Mouse (Mus musculus) CH12.LX (cell line): Measurements from ENCODE around the gene Rpp14. TPM values are rescaled to one million over a fixed set of nuclear protein-coding genes. Genes with fewer than 3 reads are reported as not detected.

Experiments used
- DNase-seq: peaks from one replicate; pipeline ENCODE4 v3.0.0-alpha.2; 2013; ENCODE audit errors: extremely low read depth
- H3K27ac ChIP-seq: 2 replicates; pipeline ENCODE4 v1.5.1; 2012; ENCODE audit warnings: low read depth, mild to moderate bottlenecking, control low read depth, moderate library complexity; ENCODE audit not compliant: insufficient read depth
- H3K27me3 ChIP-seq: replicated peaks from 2 replicates; pipeline ENCODE3; 2012; ENCODE audit warnings: inconsistent platforms
- H3K36me3 ChIP-seq, 2 experiments: replicated peaks in 1 of 2; 2 replicates each; pipeline versions ENCODE3 to v1.6.1; 2012; ENCODE audit warnings: inconsistent platforms in 1 of 2, low read length in 1 of 2, mild to moderate bottlenecking in 1 of 2, mixed read lengths in 1 of 2, moderate library complexity in 1 of 2; ENCODE audit not compliant: control insufficient read depth in 1 of 2, insufficient read depth in 1 of 2
- H3K4me1 ChIP-seq, 2 experiments: 2 replicates each; pipeline ENCODE4 v1.6.1; 2012; ENCODE audit warnings: inconsistent platforms in 1 of 2, moderate library complexity in 1 of 2; ENCODE audit not compliant: insufficient read depth in 2 of 2, control insufficient read depth in 1 of 2
- H3K4me2 ChIP-seq: 2 replicates; pipeline ENCODE4 v1.6.1; 2012; ENCODE audit warnings: low read depth, mild to moderate bottlenecking, control low read depth; ENCODE audit not compliant: poor library complexity, insufficient read depth, severe bottlenecking
- H3K4me3 ChIP-seq, 3 experiments: fragments of 150-350 bp in 1 of 3; sonication (generic) in 1 of 3; replicated peaks in 1 of 3; 2 replicates each; pipeline versions ENCODE3 to v1.5.1; 2011 to 2012; ENCODE audit warnings: low read depth in 2 of 3, low read length in 2 of 3, mild to moderate bottlenecking in 2 of 3, moderate library complexity in 2 of 3, control low read depth in 1 of 3, improper control_type of control experiment in 1 of 3, inconsistent platforms in 1 of 3, mixed read lengths in 1 of 3; ENCODE audit not compliant: poor library complexity in 1 of 3
- H3K79me2 ChIP-seq: replicated peaks from 2 replicates; pipeline ENCODE4 v1.6.1; 2012; ENCODE audit warnings: mild to moderate bottlenecking, moderate library complexity; ENCODE audit not compliant: control insufficient read depth, poor library complexity, insufficient read depth, severe bottlenecking; ENCODE audit errors: extremely low read depth
- H3K9ac ChIP-seq: 2 replicates; pipeline ENCODE4 v1.6.1; 2012; ENCODE audit warnings: low read depth, mild to moderate bottlenecking, control low read depth, moderate library complexity; ENCODE audit not compliant: insufficient read depth
- H3K9me3 ChIP-seq: replicated peaks from 2 replicates; pipeline ENCODE3; 2012; ENCODE audit warnings: low read length, inconsistent platforms, mixed read lengths
- CHD1 ChIP-seq: IDR thresholded peaks from 2 replicates; pipeline ENCODE4 v1.6.1; 2012; ENCODE audit warnings: low read depth, low read length, improper control_type of control experiment, inconsistent platforms
- CHD2 ChIP-seq: IDR thresholded peaks from 2 replicates; pipeline ENCODE4 v1.6.1; 2011; ENCODE audit warnings: low read length, improper control_type of control experiment
- CTCF ChIP-seq, 2 experiments: IDR thresholded peaks in 1 of 2; conservative IDR thresholded peaks in 1 of 2; 2 replicates each; pipeline ENCODE4 v1.5.1; 2011 to 2012; ENCODE audit warnings: low read depth in 2 of 2, low read length in 2 of 2, improper control_type of control experiment in 1 of 2, inconsistent platforms in 1 of 2, mild to moderate bottlenecking in 1 of 2, moderate library complexity in 1 of 2
- ELF1 ChIP-seq: IDR thresholded peaks from 2 replicates; pipeline ENCODE4 v1.6.1; 2014; ENCODE audit warnings: low read depth, mild to moderate bottlenecking, inconsistent platforms, low read length, improper control_type of control experiment
- ETS1 ChIP-seq: conservative IDR thresholded peaks from 2 replicates; pipeline ENCODE4 v1.6.1; 2012; ENCODE audit warnings: low read depth, mild to moderate bottlenecking, inconsistent platforms, low read length, improper control_type of control experiment, moderate library complexity
- JUND ChIP-seq: conservative IDR thresholded peaks from 2 replicates; pipeline ENCODE4 v1.6.1; 2011; ENCODE audit warnings: low read depth, low read length, improper control_type of control experiment
- KAT2A ChIP-seq: IDR thresholded peaks from 2 replicates; pipeline ENCODE4 v1.6.1; 2012; ENCODE audit warnings: low read length, improper control_type of control experiment, inconsistent platforms; ENCODE audit not compliant: insufficient replicate concordance
- MAFK ChIP-seq: IDR thresholded peaks from 2 replicates; pipeline ENCODE4 v1.6.1; 2011; ENCODE audit warnings: low read length, improper control_type of control experiment; ENCODE audit not compliant: insufficient replicate concordance
- MAX ChIP-seq: IDR thresholded peaks from 2 replicates; pipeline ENCODE4 v1.6.1; 2011; ENCODE audit warnings: low read length, improper control_type of control experiment
- MAZ ChIP-seq: IDR thresholded peaks from 2 replicates; pipeline ENCODE4 v1.6.1; 2012; ENCODE audit warnings: low read depth, mild to moderate bottlenecking, inconsistent platforms, low read length, improper control_type of control experiment, moderate library complexity
- MEF2A ChIP-seq: IDR thresholded peaks from 2 replicates; pipeline ENCODE4 v1.6.1; 2014; ENCODE audit warnings: low read depth, mild to moderate bottlenecking, inconsistent platforms, low read length, improper control_type of control experiment, borderline replicate concordance
- MXI1 ChIP-seq: IDR thresholded peaks from 2 replicates; pipeline ENCODE4 v1.6.1; 2011; ENCODE audit warnings: mild to moderate bottlenecking, low read depth, low read length, improper control_type of control experiment
- MYC ChIP-seq: IDR thresholded peaks from 2 replicates; pipeline ENCODE4 v1.6.1; 2011; ENCODE audit warnings: low read depth, mild to moderate bottlenecking, improper control_type of control experiment, low read length
- NELFE ChIP-seq: IDR thresholded peaks from 2 replicates; pipeline ENCODE4 v1.6.1; 2011; ENCODE audit warnings: low read depth, low read length, improper control_type of control experiment
- NRF1 ChIP-seq: IDR thresholded peaks from 2 replicates; pipeline ENCODE4 v1.6.1; 2014; ENCODE audit warnings: low read depth, mild to moderate bottlenecking, inconsistent platforms, low read length, improper control_type of control experiment, moderate library complexity
- PAX5 ChIP-seq: IDR thresholded peaks from 2 replicates; pipeline ENCODE4 v1.6.1; 2012; ENCODE audit warnings: low read length, inconsistent platforms, mixed read lengths
- POLR2A ChIP-seq: IDR thresholded peaks from 2 replicates; pipeline ENCODE4 v1.6.1; 2011; ENCODE audit warnings: low read depth, mild to moderate bottlenecking, improper control_type of control experiment, low read length
- POLR2AphosphoS2 ChIP-seq: IDR thresholded peaks from 2 replicates; pipeline ENCODE4 v1.6.1; 2011; ENCODE audit warnings: low read depth, low read length, improper control_type of control experiment
- RCOR1 ChIP-seq: conservative IDR thresholded peaks from 2 replicates; pipeline ENCODE4 v1.6.1; 2012; ENCODE audit warnings: low read depth, mild to moderate bottlenecking, inconsistent platforms, low read length, improper control_type of control experiment
- SIN3A ChIP-seq: IDR thresholded peaks from 2 replicates; pipeline ENCODE4 v1.6.1; 2012; ENCODE audit warnings: low read length, improper control_type of control experiment, inconsistent platforms
- TBP ChIP-seq: conservative IDR thresholded peaks from 2 replicates; pipeline ENCODE4 v1.6.1; 2011; ENCODE audit warnings: low read depth, low read length, improper control_type of control experiment
- UBTF ChIP-seq: IDR thresholded peaks from 2 replicates; pipeline ENCODE4 v1.6.1; 2012; ENCODE audit warnings: low read depth, mild to moderate bottlenecking, inconsistent platforms, low read length, improper control_type of control experiment, moderate library complexity
- USF1 ChIP-seq: IDR thresholded peaks from 2 replicates; pipeline ENCODE4 v1.6.1; 2014; ENCODE audit warnings: low read depth, mild to moderate bottlenecking, inconsistent platforms, low read length, improper control_type of control experiment
- USF2 ChIP-seq: conservative IDR thresholded peaks from 2 replicates; pipeline ENCODE4 v1.6.1; 2011; ENCODE audit warnings: low read depth, low read length, improper control_type of control experiment
- ZC3H11A ChIP-seq: IDR thresholded peaks from 2 replicates; pipeline ENCODE4 v1.6.1; 2012; ENCODE audit warnings: low read depth, mild to moderate bottlenecking, inconsistent platforms, low read length, improper control_type of control experiment
- ZKSCAN1 ChIP-seq: IDR thresholded peaks from 2 replicates; pipeline ENCODE4 v1.6.1; 2012; ENCODE audit warnings: low read depth, inconsistent platforms, low read length, improper control_type of control experiment, borderline replicate concordance
- ZMIZ1 ChIP-seq: IDR thresholded peaks from 2 replicates; pipeline ENCODE4 v1.6.1; 2012; ENCODE audit warnings: low read depth, mild to moderate bottlenecking, inconsistent platforms, low read length, improper control_type of control experiment
- dilution Hi-C: fragments of 300-500 bp; cut with MboI; formaldehyde crosslinking; loops from 2 replicates; pipeline ENCODE4 v1.14.3; 2020; ENCODE audit warnings: low sequenced_read_pairs; ENCODE audit not compliant: extremely low pct_unique_long_range_greater_than_20kb, extremely low pct_ligation_motif_present
- in situ Hi-C: fragments of 300-500 bp; cut with MboI; formaldehyde crosslinking; loops from 3 replicates; pipeline ENCODE4 v1.14.3; 2019; ENCODE audit warnings: low sequenced_read_pairs, low pct_ligation_motif_present, low pct_unique_long_range_greater_than_20kb, mixed read lengths
- polyA plus RNA-seq: library from polyadenylated mRNA; unstranded; fragments of >175 nt; gene quantifications from 2 replicates; pipeline ENCODE4 v1.2.1, GENCODE M21; 2012; ENCODE audit warnings: low read depth; ENCODE audit not compliant: insufficient read length
- total RNA-seq, 2 experiments: library from RNA; depleted of rRNA; stranded (reverse); fragments of 300-350 nt in 1 of 2; fragments of >200 nt in 1 of 2; gene quantifications; 2 replicates each; pipeline ENCODE4 v1.2.3; 2012 to 2014

The Rpp14 gene
- total and polyA plus RNA-seq, 3 experiments: 32.4 to 140 (median 101) TPM

DNA sequence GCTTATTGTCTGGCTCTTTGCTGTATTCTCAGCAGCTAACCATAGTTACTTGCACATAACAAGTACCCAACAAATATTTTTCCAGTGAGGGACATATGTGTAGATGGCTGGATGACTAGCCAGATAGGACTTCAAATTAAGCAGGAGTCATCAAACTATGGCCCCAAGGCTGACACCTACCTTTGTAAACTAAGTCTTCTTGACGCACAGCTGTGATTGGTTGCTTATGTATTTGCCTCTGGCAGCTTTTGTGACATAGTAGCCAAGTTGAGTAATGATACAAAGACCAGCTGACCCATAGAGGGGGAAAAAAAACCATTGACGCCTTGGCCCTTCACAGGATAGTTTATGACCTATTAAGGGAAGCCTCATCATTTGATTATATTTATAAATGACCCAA, 38.0 kb upstream of the Rpp14 start:
- Histone ChIP-seq H3K27ac (no peak overlapping the region), H3K4me2 (no peak overlapping the region), H3K4me1 (peaks cover 22 to 66% of the 10 kb centered on the region in 2 experiments), H3K4me3 (no peak overlapping the region), H3K27me3 (no peaks in the 10 kb centered on the region), H3K79me2 (no peaks in the 10 kb centered on the region; the same call in 1 of the 2 replicates), H3K36me3 (peaks cover 19 to 47% of the 10 kb centered on the region in 2 experiments), H3K9me3 (no peaks in the 10 kb centered on the region), H3K9ac (peak overlapping the region; percentile 15)
- no peak for DNase-seq
- in situ Hi-C loops (loop anchor here (5.0 kb wide), 1 partner anchor 40 kb away; the partner anchor contains the start of gene Abhd6), dilution Hi-C loops (no loop called here)
- no peak for TF ChIP-seq SIN3A
- TF ChIP-seq MAX: no peak
- TF ChIP-seq RCOR1: no peak
- TF ChIP-seq ZKSCAN1: no peak
- TF ChIP-seq ELF1: no peak
- TF ChIP-seq PAX5: no peak
- TF ChIP-seq USF2: no peak
- no peak for TF ChIP-seq MXI1
- TF ChIP-seq POLR2AphosphoS2: no peak
- TF ChIP-seq MYC: no peak
- TF ChIP-seq JUND: no peak
- no peak for TF ChIP-seq ZMIZ1
- TF ChIP-seq TBP: no peak
- TF ChIP-seq POLR2A: no peak
- no peak for TF ChIP-seq MEF2A
- TF ChIP-seq CHD1: no peak
- no peak for TF ChIP-seq USF1
- TF ChIP-seq MAFK: no peak

DNA sequence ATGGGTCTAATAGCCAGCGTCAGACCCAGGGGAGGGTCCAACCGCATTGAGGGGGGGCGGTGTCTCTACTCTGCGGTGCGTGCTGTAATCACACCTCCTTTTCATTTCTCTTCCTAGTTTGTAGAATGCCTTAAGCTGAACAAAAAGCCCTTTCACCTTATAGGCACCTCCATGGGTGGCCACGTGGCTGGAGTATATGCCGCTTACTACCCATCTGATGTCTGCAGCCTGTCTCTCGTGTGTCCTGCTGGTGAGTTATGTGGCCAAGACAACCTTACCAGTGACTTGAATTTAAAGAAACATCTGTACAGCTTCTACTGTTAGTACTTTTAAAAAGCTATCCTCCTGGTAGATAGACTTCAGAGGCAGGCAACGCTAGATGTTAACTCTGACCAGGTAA, 37.6 kb upstream of the Rpp14 start:
- DNase-seq: no peak
- no peak overlapping the region for H3K4me3 ChIP-seq
- no peaks in the 10 kb centered on the region for H3K27me3 ChIP-seq
- no peak overlapping the region for H3K9ac ChIP-seq
- H3K4me1 ChIP-seq: peaks cover 25 to 71% of the 10 kb centered on the region in 2 experiments
- no peaks in the 10 kb centered on the region; the same call in 1 of the 2 replicates for H3K79me2 ChIP-seq
- no peak for TF ChIP-seq CHD1
- TF ChIP-seq UBTF: no peak
- no peak for TF ChIP-seq SIN3A
- no peak for TF ChIP-seq ELF1
- TF ChIP-seq ZMIZ1: no peak
- TF ChIP-seq ZKSCAN1: no peak
- no peak for TF ChIP-seq MAZ
- TF ChIP-seq MYC: no peak
- no peak for TF ChIP-seq KAT2A
- no peak for TF ChIP-seq MAFK
- TF ChIP-seq CHD2: no peak
- no peak for TF ChIP-seq CTCF (conservative IDR thresholded peaks at IDR 0.05 in 1 of 2, IDR thresholded peaks at IDR 0.05 in 1 of 2; ENCODE audit: low read depth in 2 of 2, low read length in 2 of 2)
- no peak for TF ChIP-seq RCOR1
- TF ChIP-seq JUND: no peak
- TF ChIP-seq MEF2A: no peak
- TF ChIP-seq POLR2A: no peak
- TF ChIP-seq NRF1: no peak
- TF ChIP-seq ETS1: no peak
- TF ChIP-seq ZC3H11A: no peak
- TF ChIP-seq NELFE: no peak
- H3K4me2 ChIP-seq: no peak overlapping the region
- in situ Hi-C loops (loop anchor here (5.0 kb wide), 1 partner anchor 40 kb away; the partner anchor contains the start of gene Abhd6), dilution Hi-C loops (no loop called here)
- H3K9me3 ChIP-seq: no peaks in the 10 kb centered on the region
- H3K36me3 ChIP-seq: peaks cover 21 to 47% of the 10 kb centered on the region in 2 experiments
- H3K27ac ChIP-seq: 0 out of 2 replicates have a peak overlapping the region, but pooled peaks have one; percentile 4
